Mouse (Mus musculus) liver, postnatal 0 days (tissue): ENCODE data around the gene Sdk2.

Source experiments
- CTCF ChIP-seq: sonication (generic); IDR thresholded peaks from 2 replicates; pipeline ENCODE4 v1.5.1; 2016; ENCODE audit warnings: antibody characterized with exemption, low read depth
- EP300 ChIP-seq: IDR thresholded peaks from 2 replicates; pipeline ENCODE4 v1.6.1; 2016; ENCODE audit warnings: antibody characterized with exemption, low read depth, mild to moderate bottlenecking

GRCm38 (mm10) chr11:114016108-114016888 is 50.5 kb downstream of the Sdk2 start:
- TF ChIP-seq CTCF (no peak), EP300 (no peak)
